Mouse (Mus musculus): ENCODE results near the gene 4921539E11Rik.

The 4921539E11Rik gene

DNA sequence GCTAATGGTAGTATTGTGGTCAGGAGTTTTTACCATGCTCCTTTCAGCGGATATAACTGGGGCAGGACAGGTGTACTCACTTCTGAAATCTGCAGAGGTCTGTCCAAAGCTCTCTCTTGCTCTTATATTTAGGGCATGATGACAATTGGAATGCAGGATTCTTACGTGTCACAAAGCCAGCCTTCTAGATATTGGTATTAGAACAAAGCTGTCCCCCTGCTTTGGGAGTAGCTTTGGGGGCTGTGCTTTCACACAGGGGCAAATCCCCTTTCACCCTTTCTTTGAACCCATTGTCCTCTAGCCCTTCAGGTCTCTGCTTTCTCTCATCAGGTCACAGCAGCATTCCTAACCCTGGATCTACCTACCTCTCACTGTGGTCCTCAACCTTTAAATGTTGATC, at the start of gene 4921539E11Rik:
4921539E11Rik (minus strand) TSS at position 101 of the 400 bp plus-strand sequence.
- DNase-seq (ENCODE audit: low spot score), result no peak

DNA sequence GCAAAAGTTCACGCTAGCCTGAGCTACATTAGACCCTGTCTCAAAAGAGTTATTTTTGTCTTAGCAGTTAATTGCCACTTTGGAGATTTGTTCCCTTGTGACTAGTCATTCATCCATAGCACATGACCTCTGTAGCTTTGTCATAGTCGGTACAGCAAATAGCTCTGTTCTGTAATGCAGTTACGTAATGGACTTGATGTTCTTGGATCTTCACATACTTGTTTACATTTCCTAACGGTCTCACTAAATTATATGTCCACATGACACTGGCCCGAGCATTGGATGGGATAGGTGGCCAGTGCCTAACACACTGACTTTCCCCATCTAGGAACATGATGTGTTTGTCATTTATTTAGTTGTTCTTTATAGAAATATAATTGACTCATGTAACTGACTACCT, 44.5 kb upstream of the 4921539E11Rik start:
- DNase-seq (ENCODE audit: low spot score), result no peak

DNA sequence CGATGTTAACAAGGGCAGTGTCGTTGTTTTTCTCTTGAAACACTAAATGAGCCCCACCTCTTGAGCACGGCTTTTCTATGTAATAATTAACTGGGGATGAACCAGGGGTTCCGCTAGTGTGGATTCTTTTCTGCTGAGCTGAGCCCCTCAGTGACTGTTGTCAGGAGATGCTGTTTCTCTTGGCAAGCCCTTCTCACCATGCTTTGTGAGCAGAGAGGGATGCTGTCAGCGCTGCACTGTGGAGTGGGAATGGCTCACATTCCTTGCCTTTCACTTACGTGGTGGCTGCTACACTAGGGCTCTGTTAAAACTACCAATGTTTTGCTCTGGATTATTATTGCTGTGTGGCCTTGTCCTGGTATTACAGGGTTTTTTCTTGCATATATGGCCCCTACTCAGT, 38.7 kb upstream of the 4921539E11Rik start:
- DNase-seq (ENCODE audit: low spot score), result no peak

DNA sequence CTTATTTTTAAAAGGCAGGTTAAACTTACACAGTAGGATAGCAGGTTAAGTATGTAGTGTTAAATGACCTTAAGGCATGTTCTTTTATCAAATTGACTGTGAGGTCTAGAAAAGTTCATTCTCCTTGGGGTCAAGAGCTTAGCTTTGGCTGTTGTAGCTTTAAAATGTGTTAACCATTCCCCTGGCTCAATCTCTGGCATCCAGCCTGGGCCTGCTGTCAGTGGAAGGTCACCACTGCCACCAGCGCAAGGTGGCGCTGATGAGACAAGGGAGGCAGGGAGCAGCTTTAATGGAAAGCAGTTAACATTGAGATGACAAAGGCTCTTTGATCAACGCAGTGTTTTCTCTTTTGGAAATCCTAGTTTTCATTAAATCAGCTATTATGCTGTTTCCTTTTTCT, 36.3 kb upstream of the 4921539E11Rik start:
- DNase-seq (ENCODE audit: low spot score), result no peak

DNA sequence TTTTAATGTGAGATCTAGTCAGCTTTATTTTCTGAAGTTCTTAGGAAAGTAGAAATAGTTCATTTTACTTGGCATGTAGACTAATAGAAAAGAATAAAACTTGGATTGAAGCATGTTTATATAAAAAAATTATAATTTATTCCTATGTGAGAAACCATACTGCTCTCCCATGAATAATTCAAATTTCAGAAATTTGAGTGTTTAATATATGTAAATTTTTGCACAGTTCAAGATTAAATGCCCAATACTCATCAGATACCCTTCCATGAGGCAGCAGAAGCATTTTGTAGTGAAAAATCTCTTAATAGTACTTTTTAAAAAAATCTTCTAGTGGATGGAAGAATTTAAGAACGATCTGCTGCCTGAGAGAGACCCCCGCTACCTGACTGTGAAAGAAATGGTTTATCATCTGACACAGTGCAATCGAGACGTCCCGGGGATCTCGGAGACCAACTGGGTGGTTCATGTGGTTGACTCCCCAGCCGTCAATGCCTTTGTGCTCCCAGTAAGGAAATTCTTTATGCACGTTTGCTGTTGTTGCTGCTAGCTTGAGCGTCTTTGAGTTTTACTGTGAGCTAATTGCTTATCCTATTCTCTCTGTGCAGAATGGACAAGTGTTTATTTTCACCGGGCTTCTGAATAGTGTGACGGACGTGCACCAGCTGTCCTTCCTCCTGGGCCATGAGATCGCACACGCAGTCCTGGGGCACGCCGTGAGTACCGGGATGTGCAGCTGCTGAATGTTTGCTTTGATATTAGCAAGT, 34.2 kb upstream of the 4921539E11Rik start:
- no peak for DNase-seq (ENCODE audit: low spot score)

DNA sequence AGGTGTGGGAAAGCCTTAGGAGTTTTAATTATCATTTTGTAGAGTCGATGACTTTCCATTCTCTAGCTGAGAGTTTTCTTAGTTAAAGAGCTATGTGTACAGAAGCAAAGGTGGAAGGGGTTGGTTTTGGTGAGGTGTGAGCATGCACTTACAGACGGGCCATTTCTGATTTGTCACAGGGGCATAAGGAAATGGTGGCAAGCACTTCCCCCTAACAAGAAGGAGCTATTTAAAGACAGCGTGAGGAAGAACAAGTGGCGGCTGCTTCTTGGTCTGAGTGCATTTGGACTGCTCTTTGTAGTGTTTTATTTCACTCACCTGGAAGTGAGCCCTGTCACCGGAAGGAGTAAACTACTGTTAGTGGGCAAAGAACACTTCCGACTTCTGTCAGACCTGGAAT, 30.8 kb upstream of the 4921539E11Rik start:
- no peak for DNase-seq (ENCODE audit: low spot score)

DNA sequence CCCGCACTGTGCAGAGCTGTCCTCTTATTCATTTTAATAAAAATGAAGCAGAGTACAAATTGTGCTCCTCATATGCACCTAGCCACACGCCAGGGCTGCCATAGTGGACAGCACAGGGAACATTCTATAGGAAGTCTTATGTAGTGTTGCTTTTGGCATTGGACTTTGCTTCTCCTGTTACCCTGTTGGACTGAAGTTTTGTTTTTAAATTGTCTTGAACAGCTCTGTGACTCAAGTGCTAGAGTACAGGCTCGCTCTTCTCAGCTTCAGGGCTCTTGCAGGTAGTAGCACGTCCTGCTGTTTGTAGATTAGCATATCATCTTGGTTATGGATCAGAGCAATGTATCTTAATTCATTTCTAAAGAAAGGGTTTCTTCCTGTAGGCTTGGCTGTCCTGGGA, 25.2 kb upstream of the 4921539E11Rik start:
- no peak for DNase-seq (ENCODE audit: low spot score)

DNA sequence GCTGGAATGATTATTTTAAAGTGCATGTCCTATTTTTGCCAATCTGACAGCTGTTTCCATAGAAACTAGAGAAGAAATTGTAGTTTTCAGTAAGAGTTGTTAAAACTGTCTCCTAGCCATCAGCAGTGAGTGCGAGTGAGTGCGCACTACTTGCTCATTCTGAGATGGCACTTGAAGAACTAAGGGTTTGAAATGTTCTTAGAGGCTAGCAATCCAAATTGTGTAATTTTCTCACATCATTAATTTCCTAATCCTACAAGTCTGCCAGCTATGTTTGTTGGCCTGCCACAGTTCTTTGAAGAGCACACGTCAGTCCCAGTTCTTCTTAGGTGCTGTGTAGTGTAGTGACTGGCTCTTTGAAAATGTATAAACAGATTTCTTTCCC, 23.9 kb upstream of the 4921539E11Rik start:
- DNase-seq (ENCODE audit: low spot score), result no peak

DNA sequence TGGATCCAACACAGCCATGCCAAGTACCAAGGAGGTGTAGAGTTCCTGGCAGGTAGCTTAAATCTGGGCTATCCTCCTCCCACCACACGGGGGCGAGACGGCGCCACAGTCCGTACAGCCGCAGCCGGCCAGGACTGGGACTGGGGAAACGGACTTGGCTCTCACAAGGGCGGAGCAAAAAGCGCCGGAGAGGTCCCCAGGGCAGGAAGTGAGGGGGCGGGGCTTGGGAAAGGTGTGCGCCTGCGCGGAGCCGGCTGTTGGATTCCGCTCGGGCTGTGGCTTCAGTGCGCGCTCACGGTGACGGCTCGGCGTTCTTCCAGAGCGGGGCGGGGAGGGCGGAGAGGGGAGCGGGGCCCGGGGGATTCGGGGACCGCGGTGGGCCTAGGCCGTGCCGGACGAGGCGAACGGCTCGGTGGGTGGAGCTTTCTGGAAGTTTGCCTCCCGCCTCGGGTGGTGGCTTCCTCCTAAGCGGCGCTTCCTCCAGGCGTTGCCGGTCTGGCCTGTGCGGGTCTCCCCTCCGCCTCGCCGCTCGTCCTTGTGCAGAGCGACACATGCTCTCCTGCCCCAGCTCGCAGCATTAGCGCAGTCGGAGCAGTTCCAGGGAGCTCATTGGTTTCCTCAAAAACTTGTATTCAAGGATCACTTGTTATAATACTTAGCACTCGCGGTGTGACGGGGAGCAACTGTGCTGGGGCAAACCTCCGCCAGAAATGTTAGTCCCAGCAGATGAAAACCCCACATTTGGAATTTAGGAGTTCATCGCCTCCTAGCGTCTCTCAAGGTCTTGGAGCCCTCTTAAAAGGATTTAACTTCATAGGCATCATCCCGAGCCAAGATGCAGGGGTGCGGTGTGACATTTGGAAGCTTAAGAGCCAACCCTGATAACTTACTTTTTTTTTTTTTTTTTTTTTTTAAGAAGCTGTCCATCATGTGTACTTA, 23.2 kb upstream of the 4921539E11Rik start, which contains the start of gene Oma1:
Oma1 (plus strand) TSS at position 226 of the 939 bp plus-strand sequence.
- DNase-seq (ENCODE audit: low spot score), result peak; percentile 99

DNA sequence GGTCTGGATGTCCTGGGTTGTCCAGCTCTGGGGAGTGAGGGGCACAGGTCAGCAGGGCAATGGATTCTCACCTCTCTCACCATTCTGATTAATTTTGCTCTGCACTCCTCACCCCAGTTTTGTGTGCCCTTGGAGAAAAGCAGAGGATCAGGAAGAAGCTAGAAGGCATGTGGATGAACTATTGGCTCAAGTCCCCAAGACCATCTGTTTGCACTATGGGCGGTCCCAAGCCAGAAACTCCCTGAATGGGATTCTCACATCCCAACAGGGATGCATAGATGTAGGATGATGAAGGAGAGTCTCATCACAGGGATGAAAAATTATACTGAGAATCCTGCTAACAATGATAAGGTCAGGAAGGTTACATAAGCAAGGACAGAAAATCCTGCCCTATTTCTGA, 13.2 kb upstream of the 4921539E11Rik start:
- DNase-seq (ENCODE audit: low spot score), result no peak

DNA sequence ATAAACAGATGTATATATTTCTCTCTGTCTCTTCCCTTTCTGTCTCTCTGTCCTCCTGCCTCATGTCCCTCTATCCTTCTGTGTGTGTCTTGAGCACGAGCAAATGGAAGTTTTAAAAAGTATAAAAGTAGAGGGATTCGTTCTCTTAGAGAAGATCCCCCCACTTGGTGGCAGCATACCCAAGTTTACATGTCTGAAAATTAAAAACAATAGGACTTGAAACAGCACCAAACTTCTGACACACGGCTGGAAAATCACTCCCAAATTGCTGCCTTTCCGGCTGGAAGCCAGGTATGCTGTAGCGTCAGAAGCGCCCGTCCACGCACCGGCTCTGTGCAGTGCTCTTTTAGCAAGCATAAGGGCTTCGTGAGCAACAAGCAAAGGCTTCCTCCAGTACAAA, 8.7 kb upstream of the 4921539E11Rik start:
- no peak for DNase-seq (ENCODE audit: low spot score)

DNA sequence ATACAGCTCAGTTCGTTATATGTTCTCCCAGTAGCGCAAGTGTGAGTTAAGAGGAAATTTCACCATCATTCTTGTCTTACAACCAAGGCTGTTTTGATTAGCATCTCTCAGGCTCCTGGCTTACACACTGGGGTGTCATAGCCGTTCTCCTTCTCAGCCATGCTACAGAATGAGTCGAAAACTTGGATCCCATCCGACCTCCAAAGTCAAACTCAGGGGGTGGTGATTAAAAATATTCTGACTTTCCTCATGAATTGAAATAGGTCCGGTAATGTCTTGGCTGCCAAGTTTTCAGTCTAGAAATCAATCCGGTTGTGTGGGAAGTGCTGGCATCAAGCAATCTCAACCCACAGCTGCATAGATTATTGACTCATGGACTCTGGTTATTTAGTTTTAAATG, 2.3 kb downstream of the 4921539E11Rik start:
- no peak for DNase-seq (ENCODE audit: low spot score)

DNA sequence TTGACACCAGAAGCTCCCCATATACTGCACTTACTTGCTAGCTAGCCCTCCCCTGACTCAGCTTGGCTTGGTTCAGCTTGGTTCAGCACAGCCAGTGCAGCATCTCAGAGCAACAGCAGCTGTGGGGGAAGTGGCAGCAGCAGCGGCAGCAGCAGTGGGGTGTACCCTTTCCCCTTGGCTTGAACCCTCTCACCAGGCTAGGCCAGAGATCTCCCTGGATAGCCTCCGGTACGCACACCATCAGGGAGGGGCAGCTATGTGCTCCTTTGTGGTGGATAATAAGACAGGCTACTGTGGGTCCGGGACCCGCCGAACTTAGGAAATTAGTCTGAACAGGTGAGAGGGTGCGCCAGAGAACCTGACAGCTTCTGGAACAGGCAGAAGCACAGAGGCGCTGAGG, 17.6 kb downstream of the 4921539E11Rik start:
- no peak for DNase-seq (ENCODE audit: low spot score)

DNA sequence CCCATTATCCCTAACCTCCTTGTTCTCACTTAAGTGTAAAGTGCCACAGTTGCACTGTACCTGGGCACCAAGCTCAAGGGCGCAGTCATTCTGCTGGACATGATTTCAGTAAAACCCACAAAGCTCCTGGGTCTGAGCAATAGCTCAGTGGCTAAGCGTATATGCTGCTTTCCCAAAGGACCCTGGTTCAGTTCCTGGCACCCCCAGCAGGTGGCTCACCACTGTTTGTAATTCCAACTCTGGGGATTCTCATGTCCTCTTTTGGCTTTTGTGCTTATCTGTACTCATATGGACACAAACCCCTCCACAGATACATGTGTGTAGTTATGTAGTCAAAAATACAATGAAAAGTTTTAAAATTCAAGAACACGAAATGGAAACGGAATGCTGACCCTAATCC, 21.3 kb downstream of the 4921539E11Rik start:
- DNase-seq (ENCODE audit: low spot score), result no peak

DNA sequence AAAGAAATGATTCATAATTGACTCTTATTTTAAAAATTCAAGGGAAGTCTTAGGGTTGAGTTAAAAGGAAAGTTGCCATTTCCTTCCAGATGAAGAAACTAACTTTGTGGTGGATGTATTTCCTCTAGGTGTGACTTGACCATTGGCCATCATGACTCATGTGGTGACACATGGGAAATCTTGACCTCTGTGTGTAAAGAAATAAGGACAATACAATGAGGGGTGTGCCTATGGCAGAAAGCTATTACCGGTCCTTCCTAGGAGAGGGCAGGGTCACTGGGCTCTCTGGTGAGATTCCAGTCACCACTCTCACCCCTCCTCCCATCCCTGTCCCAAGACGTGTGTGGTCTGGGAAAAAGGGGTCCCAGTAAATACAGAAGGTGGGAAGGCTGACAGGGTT, 25.5 kb downstream of the 4921539E11Rik start:
- no peak for DNase-seq (ENCODE audit: low spot score)

DNA sequence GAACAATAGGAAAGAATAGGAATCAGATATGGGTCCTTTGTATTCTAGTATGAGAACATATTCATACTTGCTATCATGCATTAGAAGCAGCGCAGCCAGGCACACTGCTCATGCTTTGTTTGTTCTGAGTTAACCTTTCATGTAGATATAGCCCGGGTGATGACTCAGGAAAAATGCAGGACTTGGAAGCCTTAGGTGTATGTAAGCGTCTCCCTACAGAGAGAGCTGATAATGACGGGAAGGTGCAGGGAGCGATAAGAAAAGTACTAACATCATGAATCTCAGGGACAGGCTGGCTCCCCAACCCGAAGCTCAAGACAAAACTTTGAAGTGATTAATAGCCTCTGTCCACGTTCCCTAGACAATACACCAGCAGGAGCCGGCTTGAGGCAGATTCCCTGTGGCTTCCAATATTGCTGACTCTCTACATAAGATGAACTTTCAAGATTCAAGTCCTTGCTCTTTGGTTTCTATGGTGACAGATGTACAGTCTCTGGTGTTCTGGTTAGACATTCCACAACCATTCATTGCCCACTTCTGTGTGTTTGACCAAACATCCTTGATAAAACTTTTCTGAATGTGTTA, 26.8 kb downstream of the 4921539E11Rik start:
- DNase-seq (ENCODE audit: low spot score), result peak; percentile 54

DNA sequence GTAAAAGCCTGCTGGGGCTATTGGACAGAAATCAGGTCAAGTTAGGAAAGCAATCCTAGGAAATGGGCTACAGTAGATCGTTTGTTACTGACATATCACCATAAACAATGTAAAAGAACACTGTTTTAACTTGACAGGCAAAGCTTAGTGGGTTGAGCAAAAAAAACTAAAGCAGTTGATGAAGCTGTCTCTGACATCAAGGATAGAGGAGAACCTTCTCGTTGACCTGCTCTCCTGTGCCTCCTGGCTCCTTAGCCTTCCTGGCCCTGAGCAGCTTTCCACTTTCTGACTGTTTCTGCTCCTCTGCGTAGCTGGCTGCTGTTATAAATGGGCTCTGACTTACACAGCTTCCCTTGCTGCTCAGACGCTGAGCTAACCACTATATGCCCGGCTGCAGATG, 27.3 kb downstream of the 4921539E11Rik start:
- no peak for DNase-seq (ENCODE audit: low spot score)

DNA sequence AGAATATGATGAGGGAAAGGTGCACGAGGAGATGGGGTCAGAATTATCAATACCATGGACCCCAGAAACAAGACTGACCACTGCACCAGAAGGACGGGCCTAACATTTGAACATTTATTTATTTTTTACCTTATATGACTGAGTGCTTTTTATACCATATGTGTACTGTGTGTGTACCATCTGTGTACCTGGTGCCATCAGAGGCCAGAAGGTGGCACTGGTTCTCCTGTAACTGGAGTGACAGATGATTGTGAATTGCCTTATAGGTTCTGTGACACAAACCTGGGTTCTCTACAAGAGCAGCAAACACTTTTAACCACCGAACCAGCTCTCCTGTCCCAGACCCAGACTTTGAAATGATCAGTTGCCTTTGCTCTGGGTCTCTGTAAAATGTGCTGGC, 31.8 kb downstream of the 4921539E11Rik start:
- no peak for DNase-seq (ENCODE audit: low spot score)

DNA sequence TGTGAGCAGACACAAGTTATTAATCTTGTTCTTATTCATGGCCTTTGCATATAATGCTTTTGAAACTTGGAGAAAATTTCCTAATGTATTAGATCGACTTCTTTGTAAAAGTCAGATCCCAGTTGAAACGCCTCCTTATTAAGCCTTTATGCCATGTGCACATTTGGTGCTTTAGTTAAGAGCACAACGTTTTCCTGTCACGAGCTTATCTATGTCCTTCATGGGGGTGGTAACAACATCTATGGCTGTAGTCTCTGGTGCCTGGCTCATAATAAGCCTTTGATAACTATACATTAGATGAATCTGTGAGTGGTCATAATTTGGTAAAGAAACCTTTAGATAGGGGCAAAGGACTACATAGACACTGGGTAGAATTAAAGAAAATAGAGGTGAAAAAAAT, 36.8 kb downstream of the 4921539E11Rik start:
- no peak for DNase-seq (ENCODE audit: low spot score)

DNA sequence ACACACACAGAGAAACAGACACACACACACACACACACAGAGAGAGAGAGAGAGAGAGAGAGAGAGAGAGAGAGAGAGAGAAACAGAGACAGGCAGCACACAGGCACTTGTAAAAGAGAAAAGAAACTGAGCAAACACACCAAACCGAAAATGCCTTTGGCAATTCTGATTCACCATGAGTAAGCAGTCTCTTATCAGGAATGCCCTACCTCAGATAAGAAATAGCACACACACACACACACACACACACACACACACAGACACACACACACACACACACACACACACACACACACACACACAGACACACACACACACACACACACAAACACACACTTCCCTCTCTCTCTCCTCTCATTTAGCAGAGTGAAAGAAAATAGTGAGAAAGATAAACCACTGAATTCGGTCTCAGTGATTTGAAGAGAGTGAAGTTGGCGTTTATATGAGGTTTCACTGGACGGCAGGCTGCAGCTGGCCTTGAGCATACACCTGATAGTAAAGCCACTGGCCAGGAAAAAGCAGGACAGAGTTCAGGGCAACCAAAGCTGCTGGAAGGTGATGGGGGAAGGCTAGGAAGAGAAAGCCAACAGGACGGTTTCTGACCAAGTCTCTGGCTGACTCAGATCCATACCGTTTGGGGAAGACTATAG, 41.1 kb downstream of the 4921539E11Rik start:
- DNase-seq (ENCODE audit: low spot score), result peak; percentile 33

DNA sequence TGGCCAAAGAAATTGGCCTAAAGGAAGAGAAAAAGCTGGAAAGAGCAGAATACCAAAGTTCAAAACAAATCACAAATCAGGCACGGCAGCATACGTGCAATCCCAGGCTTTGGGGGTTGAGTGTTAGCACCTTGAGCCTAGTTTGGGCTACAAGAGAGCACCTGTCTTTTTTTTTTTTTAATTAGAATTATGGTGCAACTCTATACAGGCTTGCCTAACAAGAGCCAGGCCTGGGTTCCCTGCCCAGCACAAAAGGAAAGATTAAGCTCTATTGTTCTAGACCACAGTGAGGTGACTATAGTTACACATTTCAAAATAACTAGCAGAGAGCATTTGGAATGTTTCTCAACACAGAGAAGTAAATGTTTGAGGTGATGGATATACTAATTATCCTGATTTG, 42.9 kb downstream of the 4921539E11Rik start:
- no peak for DNase-seq (ENCODE audit: low spot score)

DNA sequence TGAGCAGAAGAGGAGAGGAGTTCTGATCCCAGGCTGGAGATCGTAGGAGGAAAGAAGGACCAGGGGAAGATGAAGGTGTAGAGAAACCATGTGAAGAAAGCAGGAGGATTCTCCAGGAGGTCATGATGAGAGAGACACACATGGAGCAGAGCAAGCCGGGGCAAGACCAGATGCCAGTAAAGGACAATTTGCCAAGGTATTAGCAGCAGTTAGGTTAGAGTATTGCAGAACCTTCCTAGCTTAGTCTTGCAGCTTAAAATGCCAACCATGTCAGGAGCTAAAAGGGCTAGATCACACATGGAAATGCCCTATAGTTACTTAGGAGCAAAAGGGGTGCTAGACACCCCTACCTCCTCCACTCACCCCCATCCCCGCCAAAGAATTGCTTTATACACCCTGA, 43.4 kb downstream of the 4921539E11Rik start:
- DNase-seq (ENCODE audit: low spot score), result no peak

Measured in yolk sac, embryonic 10.5 days (tissue).